Mouse (Mus musculus): ENCODE measurements at regions not wholly inside any gene's neighbourhood (a gene's known extent, or its start where the extent isn't known, plus 50 kb on each side); places are given as distances from the start of the nearest gene placed in this dataset.

- in situ Hi-C loops (cut with MboI, MseI), result loop anchor here (5.0 to 25.0 kb wide), 3 partner anchors 53 to 683 kb away; no protein-coding TSS in a partner anchor
These were observed 856.8 kb upstream of the Car8 start for GRCm38 (mm10) chr4:9095646-9096045.

- in situ Hi-C loops (cut with MboI, MseI), result loop anchor here (10.0 to 25.0 kb wide), 2 partner anchors 240 to 682 kb away; no protein-coding TSS in a partner anchor
These were observed 855.7 kb upstream of the Car8 start for GRCm38 (mm10) chr4:9094522-9094921.

- in situ Hi-C loops (cut with MboI, MseI), result loop anchor here (10.0 to 25.0 kb wide), 2 partner anchors 239 to 682 kb away; no protein-coding TSS in a partner anchor
These were observed 855.2 kb upstream of the Car8 start for GRCm38 (mm10) chr4:9094076-9094475.

- in situ Hi-C loops (cut with MboI, MseI), result loop anchor here (25.0 kb wide), 1 partner anchor 671 kb away; no protein-coding TSS in a partner anchor
These were observed 844.7 kb upstream of the Car8 start for GRCm38 (mm10) chr4:9083526-9083925.

GRCm38 (mm10) chr4:9081701-9082562 lies 843.1 kb upstream of the Car8 start:
- in situ Hi-C loops (cut with MboI, MseI), result loop anchor here (25.0 kb wide), 1 partner anchor 670 kb away; no protein-coding TSS in a partner anchor

- in situ Hi-C loops (cut with MboI, MseI), result loop anchor here (25.0 kb wide), 1 partner anchor 669 kb away; no protein-coding TSS in a partner anchor
These were observed 842.1 kb upstream of the Car8 start for GRCm38 (mm10) chr4:9080821-9081493.

- in situ Hi-C loops (cut with MboI, MseI), result loop anchor here (25.0 kb wide), 1 partner anchor 668 kb away; no protein-coding TSS in a partner anchor
These were observed 841.0 kb upstream of the Car8 start for GRCm38 (mm10) chr4:9079828-9080245.

GRCm38 (mm10) chr4:9074447-9074846 lies 835.6 kb upstream of the Car8 start:
- in situ Hi-C loops (cut with MboI, MseI), result no loop called here

- in situ Hi-C loops (cut with MboI, MseI), result no loop called here
These were observed 835.0 kb upstream of the Car8 start for GRCm38 (mm10) chr4:9073736-9074428.

- in situ Hi-C loops (cut with MboI, MseI), result no loop called here
These were observed 833.5 kb upstream of the Car8 start for GRCm38 (mm10) chr4:9072321-9072720.

- in situ Hi-C loops (cut with MboI, MseI), result no loop called here
These were observed 829.0 kb upstream of the Car8 start for GRCm38 (mm10) chr4:9067874-9068273.

GRCm38 (mm10) chr4:9065981-9066815 lies 827.4 kb upstream of the Car8 start:
- in situ Hi-C loops (cut with MboI, MseI), result no loop called here

GRCm38 (mm10) chr4:9061941-9062340 lies 823.1 kb upstream of the Car8 start:
- in situ Hi-C loops (cut with MboI, MseI), result no loop called here

- in situ Hi-C loops (cut with MboI, MseI), result no loop called here
These were observed 821.4 kb upstream of the Car8 start for GRCm38 (mm10) chr4:9060221-9060620.

- in situ Hi-C loops (cut with MboI, MseI), result no loop called here
These were observed 818.8 kb upstream of the Car8 start for GRCm38 (mm10) chr4:9057676-9058075.

GRCm38 (mm10) chr4:9057113-9057512 lies 818.3 kb upstream of the Car8 start:
- in situ Hi-C loops (cut with MboI, MseI), result no loop called here

GRCm38 (mm10) chr4:9055876-9056275 lies 817.0 kb upstream of the Car8 start:
- in situ Hi-C loops (cut with MboI, MseI), result no loop called here

- in situ Hi-C loops (cut with MboI, MseI), result no loop called here
These were observed 816.5 kb upstream of the Car8 start for GRCm38 (mm10) chr4:9055266-9055820.

- in situ Hi-C loops (cut with MboI, MseI), result no loop called here
These were observed 810.0 kb upstream of the Car8 start for GRCm38 (mm10) chr4:9048817-9049216.

GRCm38 (mm10) chr4:9047151-9047550 lies 808.3 kb upstream of the Car8 start:
- in situ Hi-C loops (cut with MboI, MseI), result no loop called here

Data from T-helper 2 cell (primary cell).